Mouse (Mus musculus) hindbrain, embryonic 14.5 days (tissue): ENCODE measurements around the gene Frmpd1. TPM values are rescaled to one million over a fixed set of nuclear protein-coding genes. Genes with fewer than 3 reads are reported as not detected.

Experiments used
- ATAC-seq: fragments of 200-750 bp; cut with Nextera tagmentation; 2 replicates; pipeline ENCODE4 v1.8.0; 2017; ENCODE audit warnings: moderate number of reproducible peaks, mild to moderate bottlenecking, moderate TSS enrichment, moderate library complexity; ENCODE audit not compliant: low FRiP score
- DNase-seq: peaks from one replicate; pipeline ENCODE4 v3.0.0-alpha.2; 2015; ENCODE audit warnings: low spot score
- H3K27ac ChIP-seq: fragments of 300-500 bp; sonication (generic); 2 replicates; pipeline ENCODE4 v1.5.1; 2014; ENCODE audit warnings: mild to moderate bottlenecking, moderate library complexity
- H3K27me3 ChIP-seq: fragments of 300-500 bp; sonication (generic); 2 replicates; pipeline ENCODE4 v1.6.1; 2014; ENCODE audit warnings: mild to moderate bottlenecking, low read length, mixed read lengths; ENCODE audit not compliant: control insufficient read depth, insufficient read depth
- H3K36me3 ChIP-seq: fragments of 300-500 bp; sonication (generic); replicated peaks from 2 replicates; pipeline ENCODE4 v1.6.1; 2014; ENCODE audit not compliant: control insufficient read depth, insufficient read depth
- H3K4me1 ChIP-seq: fragments of 300-500 bp; sonication (generic); replicated peaks from 2 replicates; pipeline ENCODE4 v1.6.1; 2014; ENCODE audit warnings: antibody characterized with exemption, low read length, mixed read lengths; ENCODE audit not compliant: control insufficient read depth, insufficient read depth
- H3K4me2 ChIP-seq: fragments of 300-500 bp; sonication (generic); replicated peaks from 2 replicates; pipeline ENCODE4 v1.6.1; 2014; ENCODE audit warnings: mild to moderate bottlenecking, moderate library complexity
- H3K4me3 ChIP-seq: fragments of 300-500 bp; sonication (generic); replicated peaks from 2 replicates; pipeline ENCODE4 v1.5.1; 2014; ENCODE audit warnings: mild to moderate bottlenecking, low read length
- H3K9ac ChIP-seq: fragments of 300-500 bp; sonication (generic); 2 replicates; pipeline ENCODE4 v1.6.1; 2014
- H3K9me3 ChIP-seq: fragments of 300-500 bp; sonication (generic); 2 replicates; pipeline ENCODE4 v1.6.1; 2016; ENCODE audit warnings: low read length; ENCODE audit not compliant: control insufficient read depth
- WGBS: fragments of 180-500 bp; shearing (Covaris S2); extraction: QIAGEN DNeasy Blood & Tissue Kit; methylation state at CpG from one replicate; pipeline ENCODE4 v1.1.7; 2014; 5-methylcytosine and 5-hydroxymethylcytosine counted together
- polyA plus RNA-seq: library from polyadenylated mRNA; unstranded; fragments of >200 nt; fragmentation: Nextera tagmentation; extraction: Ambion mirVana; gene quantifications from 2 replicates; pipeline ENCODE4 v1.2.1, GENCODE M21; 2014

Gene Frmpd1
- polyA plus RNA-seq, 1 experiment from 2014 or later = 2.4 TPM

DNA sequence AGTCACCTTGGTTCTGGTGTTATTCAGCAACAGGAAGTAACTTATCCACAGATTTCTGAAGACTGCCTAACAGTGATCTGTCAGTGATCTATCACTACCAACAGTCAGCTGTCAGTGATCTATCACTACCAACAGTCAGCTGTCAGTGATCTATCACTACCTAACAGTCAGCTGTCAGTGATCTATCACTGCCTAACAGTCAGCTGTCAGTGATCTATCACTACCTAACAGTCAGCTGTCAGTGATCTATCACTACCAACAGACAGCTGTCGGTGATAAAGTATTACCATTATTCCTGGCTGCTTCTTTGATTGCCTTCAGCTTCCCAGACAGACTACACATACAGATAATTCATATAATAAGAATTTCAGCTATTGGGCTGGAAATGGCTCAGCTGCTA is 19.2 kb upstream of the Frmpd1 start:
- H3K9me3 ChIP-seq = no peaks in the 10 kb centered on the region
- no peaks in the 10 kb centered on the region for H3K27me3 ChIP-seq
- ATAC-seq (no peak), DNase-seq (no peak)
- H3K4me1 ChIP-seq = no peaks in the 10 kb centered on the region
- no peak overlapping the region for H3K4me2 ChIP-seq
- WGBS = 90% methylated on average over 1 of the region's 1 CpGs
- no peaks in the 10 kb centered on the region for H3K36me3 ChIP-seq
- H3K9ac ChIP-seq = no peak overlapping the region
- no peak overlapping the region for H3K27ac ChIP-seq
- no peak overlapping the region for H3K4me3 ChIP-seq

GRCm38 (mm10) chr4:45165955-45166354 is 18.7 kb upstream of the Frmpd1 start:
- Histone ChIP-seq H3K27me3 (no peaks in the 10 kb centered on the region), H3K9me3 (no peaks in the 10 kb centered on the region), H3K4me2 (no peak overlapping the region), H3K27ac (no peak overlapping the region), H3K4me3 (no peak overlapping the region), H3K9ac (no peak overlapping the region), H3K4me1 (no peaks in the 10 kb centered on the region), H3K36me3 (no peaks in the 10 kb centered on the region)
- 86% methylated on average over 3 of the region's 3 CpGs for WGBS
- DNase-seq (no peak), ATAC-seq (no peak)

DNA sequence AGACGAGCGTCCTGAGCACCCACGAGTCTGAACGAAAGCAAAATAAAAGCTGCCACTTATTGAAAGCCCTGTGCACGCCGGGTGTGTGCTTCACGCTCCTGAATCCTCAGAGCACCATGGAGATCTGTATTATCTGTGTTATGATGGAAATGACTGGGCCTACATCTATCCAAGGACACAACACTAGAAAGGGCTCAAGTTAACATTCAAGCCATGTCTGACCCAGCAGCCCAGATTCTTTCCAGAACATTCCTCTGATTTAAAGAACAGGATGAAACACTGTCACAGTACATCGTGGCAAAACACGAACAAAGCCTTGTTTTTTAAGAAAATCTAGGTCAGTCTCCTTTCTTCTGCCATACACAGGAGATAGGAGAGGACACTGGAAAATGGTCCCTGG is 13.3 kb upstream of the Frmpd1 start:
- H3K4me1 ChIP-seq = no peaks in the 10 kb centered on the region
- no peak overlapping the region for H3K4me2 ChIP-seq
- H3K9me3 ChIP-seq = no peaks in the 10 kb centered on the region
- H3K4me3 ChIP-seq = no peak overlapping the region
- no peak overlapping the region for H3K9ac ChIP-seq
- WGBS = 74% methylated on average over 9 of the region's 9 CpGs
- no peaks in the 10 kb centered on the region for H3K36me3 ChIP-seq
- DNase-seq (no peak), ATAC-seq (no peak)
- H3K27ac ChIP-seq = no peak overlapping the region
- no peaks in the 10 kb centered on the region for H3K27me3 ChIP-seq

GRCm38 (mm10) chr4:45183818-45184520 is 706 bp upstream of the Frmpd1 start:
- H3K4me1 ChIP-seq = 0 out of 2 replicates have a peak, but pooled peaks cover 5% of the 10 kb centered on the region
- DNase-seq (no peak), ATAC-seq (no peak; the same call in none of the 2 replicates)
- H3K27ac ChIP-seq = no peak overlapping the region
- H3K27me3 ChIP-seq = peaks cover 22% of the 10 kb centered on the region
- no peaks in the 10 kb centered on the region for H3K9me3 ChIP-seq
- peak overlapping the region; percentile 99 for H3K4me2 ChIP-seq
- peak overlapping the region; percentile 76 for H3K4me3 ChIP-seq
- 29% methylated on average over 13 of the region's 13 CpGs for WGBS
- H3K36me3 ChIP-seq = no peaks in the 10 kb centered on the region
- H3K9ac ChIP-seq = peak overlapping the region; percentile 66

GRCm38 (mm10) chr4:45185331-45185669 is 625 bp downstream of the Frmpd1 start:
- H3K4me3 ChIP-seq = peak overlapping the region; percentile 76
- DNase-seq = no peak
- ATAC-seq = no peak; the same call in 1 of the 2 replicates
- H3K36me3 ChIP-seq = no peaks in the 10 kb centered on the region
- H3K4me1 ChIP-seq = 0 out of 2 replicates have a peak, but pooled peaks cover 5% of the 10 kb centered on the region
- peaks cover 22% of the 10 kb centered on the region for H3K27me3 ChIP-seq
- H3K9me3 ChIP-seq = no peaks in the 10 kb centered on the region
- H3K27ac ChIP-seq = no peak overlapping the region
- peak overlapping the region; percentile 99 for H3K4me2 ChIP-seq
- peak overlapping the region; percentile 66 for H3K9ac ChIP-seq
- 0% methylated on average over 10 of the region's 10 CpGs for WGBS

DNA sequence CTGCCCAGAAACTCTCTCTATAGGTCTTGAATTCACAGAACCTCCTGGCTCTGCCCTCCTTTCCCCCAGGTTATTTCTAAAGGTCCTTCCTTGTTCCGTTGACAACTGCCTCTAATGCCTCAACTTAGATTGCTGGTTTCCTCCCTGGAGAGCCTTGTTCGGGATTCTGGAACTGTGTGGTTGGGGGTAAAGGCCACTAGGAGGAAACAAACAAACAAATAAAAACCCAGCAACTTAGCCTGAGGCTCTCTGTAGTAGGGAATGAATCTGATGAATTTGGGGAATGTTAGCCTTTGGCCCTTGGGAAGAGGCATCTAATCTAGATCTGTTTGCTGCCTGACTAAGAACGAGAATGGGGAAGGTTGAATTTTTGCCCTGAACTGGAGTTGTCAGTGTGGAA is 13.6 kb downstream of the Frmpd1 start:
- Histone ChIP-seq H3K36me3 (no peaks in the 10 kb centered on the region), H3K4me3 (no peak overlapping the region), H3K4me2 (no peak overlapping the region), H3K27ac (no peak overlapping the region), H3K27me3 (no peaks in the 10 kb centered on the region), H3K4me1 (no peaks in the 10 kb centered on the region), H3K9me3 (no peaks in the 10 kb centered on the region), H3K9ac (no peak overlapping the region)
- 79% methylated on average over 3 of the region's 3 CpGs for WGBS
- DNase-seq = no peak
- no peak for ATAC-seq

DNA sequence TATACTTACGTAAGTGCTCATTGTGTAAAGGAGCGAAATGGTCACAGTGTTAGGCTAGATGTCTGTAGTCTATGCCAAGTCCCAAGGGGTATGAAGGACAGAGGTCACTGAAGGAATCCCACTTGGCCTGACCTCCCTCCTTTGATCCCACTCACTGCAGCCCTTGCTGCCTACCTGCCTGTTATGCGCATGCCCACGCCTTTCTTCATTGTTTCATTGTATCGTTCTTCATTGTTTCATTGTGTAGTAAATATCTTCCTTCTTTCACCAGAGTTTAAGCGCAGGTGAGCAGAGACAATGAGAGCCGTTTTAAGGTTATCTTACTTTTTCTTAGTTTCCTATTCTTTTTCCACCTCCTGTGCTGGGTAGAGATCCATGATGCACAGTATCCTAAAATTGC is 18.6 kb downstream of the Frmpd1 start:
- H3K9ac ChIP-seq = no peak overlapping the region
- H3K27ac ChIP-seq = no peak overlapping the region
- WGBS = 86% methylated on average over 7 of the region's 7 CpGs
- DNase-seq (no peak), ATAC-seq (no peak)
- H3K4me1 ChIP-seq = no peaks in the 10 kb centered on the region
- H3K9me3 ChIP-seq = no peaks in the 10 kb centered on the region
- no peaks in the 10 kb centered on the region for H3K27me3 ChIP-seq
- H3K4me2 ChIP-seq = no peak overlapping the region
- H3K36me3 ChIP-seq = no peaks in the 10 kb centered on the region
- H3K4me3 ChIP-seq = no peak overlapping the region

- no peak for ATAC-seq
- Histone ChIP-seq H3K27me3 (no peaks in the 10 kb centered on the region), H3K4me3 (no peak overlapping the region), H3K27ac (no peak overlapping the region), H3K4me2 (no peak overlapping the region), H3K4me1 (no peaks in the 10 kb centered on the region), H3K9me3 (no peaks in the 10 kb centered on the region), H3K36me3 (no peaks in the 10 kb centered on the region), H3K9ac (no peak overlapping the region)
- WGBS = 63% methylated on average over 4 of the region's 4 CpGs
- DNase-seq = no peak
Observed at GRCm38 (mm10) chr4:45207444-45207843, 22.8 kb downstream of the Frmpd1 start.

DNA sequence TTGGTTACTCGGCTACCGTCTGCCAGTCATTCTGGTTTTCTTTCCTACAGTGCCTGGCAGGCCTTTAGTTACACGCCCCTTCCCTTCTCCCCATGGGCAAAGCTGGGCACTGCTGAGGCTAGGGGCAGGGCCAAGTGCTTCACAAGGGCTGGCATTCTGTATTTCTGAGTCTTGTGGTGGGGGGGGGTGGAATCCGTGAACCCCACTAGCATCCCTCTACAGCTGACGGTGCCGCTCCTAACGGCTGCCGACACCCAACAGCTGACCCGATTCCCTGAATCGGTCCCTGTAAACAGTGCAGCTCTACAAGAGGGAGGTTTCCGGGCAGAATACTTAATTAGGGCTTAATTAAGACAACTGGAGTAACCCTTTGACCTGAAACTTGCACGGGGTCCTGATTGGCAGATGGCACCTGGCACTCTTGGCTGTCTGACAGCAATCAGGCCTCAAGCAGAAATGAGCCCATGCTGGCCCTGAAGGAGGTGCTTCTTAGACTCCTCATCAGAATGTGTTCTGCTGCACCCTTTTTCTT is 24.2 kb downstream of the Frmpd1 start:
- 34% methylated on average over 12 of the region's 12 CpGs for WGBS
- no peaks in the 10 kb centered on the region for H3K9me3 ChIP-seq
- H3K4me1 ChIP-seq = no peaks in the 10 kb centered on the region
- peak; percentile 59; the same call in 1 of the 2 replicates for ATAC-seq
- no peak overlapping the region for H3K27ac ChIP-seq
- DNase-seq = peak; percentile 50
- no peaks in the 10 kb centered on the region for H3K36me3 ChIP-seq
- H3K27me3 ChIP-seq = no peaks in the 10 kb centered on the region
- no peak overlapping the region for H3K4me3 ChIP-seq
- H3K4me2 ChIP-seq = no peak overlapping the region
- no peak overlapping the region for H3K9ac ChIP-seq
